Mouse (Mus musculus) forebrain, embryonic 11.5 days (tissue): ENCODE measurements at regions not wholly inside any gene's neighbourhood (a gene's known extent, or its start where the extent isn't known, plus 50 kb on each side); places are given as distances from the start of the nearest gene placed in this dataset.

ENCODE experiments used
- ATAC-seq: fragments of 200-750 bp; cut with Nextera tagmentation; replicated peaks from 2 replicates; pipeline ENCODE4 v1.8.0; 2017; ENCODE audit warnings: moderate TSS enrichment; ENCODE audit not compliant: low FRiP score
- DNase-seq: peaks from one replicate; pipeline ENCODE4 v3.0.0-alpha.2; 2017; ENCODE audit warnings: low spot score
- H3K27ac ChIP-seq: fragments of 300-500 bp; sonication (generic); 2 replicates; pipeline ENCODE4 v1.5.1; 2014; ENCODE audit warnings: low read depth, low read length
- H3K27me3 ChIP-seq: fragments of 300-500 bp; sonication (generic); 2 replicates; pipeline ENCODE4 v1.6.1; 2014; ENCODE audit warnings: mild to moderate bottlenecking, low read length, mixed read lengths; ENCODE audit not compliant: control insufficient read depth, insufficient read depth
- H3K36me3 ChIP-seq: fragments of 300-500 bp; sonication (generic); 2 replicates; pipeline ENCODE4 v1.6.1; 2014; ENCODE audit warnings: mild to moderate bottlenecking, low read length, moderate library complexity, mixed read lengths; ENCODE audit not compliant: control insufficient read depth, insufficient read depth
- H3K4me1 ChIP-seq: fragments of 300-500 bp; sonication (generic); replicated peaks from 2 replicates; pipeline ENCODE4 v1.6.1; 2014; ENCODE audit warnings: low read length, mixed read lengths; ENCODE audit not compliant: control insufficient read depth, insufficient read depth
- H3K4me2 ChIP-seq: fragments of 300-500 bp; sonication (generic); 2 replicates; pipeline ENCODE4 v1.6.1; 2014; ENCODE audit warnings: low read depth, mild to moderate bottlenecking, low read length, moderate library complexity, mixed read lengths; ENCODE audit not compliant: severe bottlenecking
- H3K4me3 ChIP-seq: fragments of 300-500 bp; sonication (generic); 2 replicates; pipeline ENCODE4 v1.5.1; 2014; ENCODE audit warnings: low read depth, low read length
- H3K9ac ChIP-seq: fragments of 300-500 bp; sonication (generic); 2 replicates; pipeline ENCODE4 v1.6.1; 2014; ENCODE audit warnings: low read length
- H3K9me3 ChIP-seq: fragments of 300-500 bp; sonication (generic); 2 replicates; pipeline ENCODE4 v1.6.1; 2016; ENCODE audit warnings: low read length, mixed read lengths; ENCODE audit not compliant: control insufficient read depth
- WGBS: fragments of 180-500 bp; shearing (Covaris S2); extraction: QIAGEN DNeasy Blood & Tissue Kit; methylation state at CpG from one replicate; pipeline ENCODE4 v1.1.7; 2014; 5-methylcytosine and 5-hydroxymethylcytosine counted together

DNA sequence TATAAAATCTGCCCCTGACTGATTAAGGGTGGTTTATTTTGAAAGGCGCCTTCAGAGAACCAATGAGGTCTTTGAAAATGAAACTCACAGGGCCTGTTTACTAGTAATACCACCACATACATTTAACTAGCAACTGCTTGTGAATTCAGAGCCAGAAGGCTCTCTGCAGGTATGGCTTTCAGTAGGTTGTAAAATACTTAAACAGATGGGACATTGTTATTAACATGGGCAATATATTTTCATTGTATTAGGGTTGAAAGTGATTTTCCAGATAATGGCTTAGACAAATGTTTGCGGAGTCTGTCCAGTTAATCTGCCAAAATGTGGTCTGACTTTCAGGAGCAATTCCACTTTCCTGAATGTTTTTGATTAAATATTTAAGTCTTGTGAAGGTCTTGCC lies 430.8 kb downstream of the Btg1 start:
- H3K27ac ChIP-seq, result no peak overlapping the region
- H3K9ac ChIP-seq, result no peak overlapping the region
- H3K4me2 ChIP-seq, result no peak overlapping the region
- no peaks in the 10 kb centered on the region for H3K9me3 ChIP-seq
- H3K36me3 ChIP-seq, result no peaks in the 10 kb centered on the region
- 90% methylated on average over 2 of the region's 2 CpGs for WGBS
- no peak for DNase-seq
- no peaks in the 10 kb centered on the region for H3K27me3 ChIP-seq
- ATAC-seq, result no peak
- no peaks in the 10 kb centered on the region for H3K4me1 ChIP-seq
- no peak overlapping the region for H3K4me3 ChIP-seq

DNA sequence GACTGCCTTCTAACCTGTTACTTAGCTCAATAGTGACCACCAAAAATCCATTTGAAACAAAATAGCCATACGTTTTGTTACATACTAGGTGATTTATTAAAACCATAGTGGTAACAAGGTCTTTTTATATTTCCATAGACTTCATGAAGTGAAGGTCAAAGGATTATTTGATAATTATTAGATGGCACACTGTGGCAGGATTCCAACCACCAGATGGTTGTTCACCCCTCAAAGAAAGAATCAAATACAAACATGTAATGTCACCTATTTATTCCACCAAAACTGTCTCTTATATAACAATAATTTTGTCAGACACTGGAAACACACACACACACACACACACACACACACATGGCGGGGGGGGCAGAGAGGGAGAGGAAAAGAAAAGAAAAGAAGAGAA lies 431.2 kb downstream of the Btg1 start:
- DNase-seq, result no peak
- Histone ChIP-seq H3K4me3 (no peak overlapping the region), H3K27me3 (no peaks in the 10 kb centered on the region), H3K27ac (no peak overlapping the region), H3K4me1 (no peaks in the 10 kb centered on the region), H3K4me2 (no peak overlapping the region), H3K9ac (no peak overlapping the region), H3K9me3 (no peaks in the 10 kb centered on the region), H3K36me3 (no peaks in the 10 kb centered on the region)
- no peak for ATAC-seq
- 68% methylated on average over 2 of the region's 2 CpGs for WGBS

- Histone ChIP-seq H3K4me3 (no peak overlapping the region), H3K36me3 (no peaks in the 10 kb centered on the region), H3K9me3 (no peaks in the 10 kb centered on the region), H3K27ac (no peak overlapping the region), H3K4me1 (no peaks in the 10 kb centered on the region), H3K27me3 (no peaks in the 10 kb centered on the region), H3K4me2 (no peak overlapping the region), H3K9ac (no peak overlapping the region)
- ATAC-seq (no peak), DNase-seq (no peak)
- WGBS, result 95% methylated on average over 3 of the region's 3 CpGs
These were observed 424.9 kb upstream of the Dcn start for GRCm38 (mm10) chr10:97054472-97054871.

DNA sequence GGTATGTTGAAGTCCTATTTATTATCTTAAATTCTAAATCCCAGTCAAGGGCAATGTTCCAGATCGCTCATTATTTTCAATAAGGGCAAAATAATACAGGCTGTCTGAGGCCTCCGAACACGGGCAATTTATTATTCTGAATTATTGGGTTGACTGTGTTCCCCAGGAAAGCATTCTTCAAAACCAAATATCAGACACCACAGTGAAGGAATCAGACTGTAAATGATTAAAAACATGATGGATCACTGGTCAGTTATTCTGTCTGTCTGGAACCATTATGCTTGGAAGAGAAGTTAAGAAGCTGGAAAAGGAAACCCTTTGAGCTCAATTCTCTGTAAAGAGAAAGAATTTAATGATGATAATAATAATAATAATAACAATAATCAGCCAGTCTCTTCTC lies 417.4 kb upstream of the Dcn start:
- ATAC-seq (no peak), DNase-seq (no peak)
- no peak overlapping the region for H3K4me3 ChIP-seq
- no peaks in the 10 kb centered on the region for H3K36me3 ChIP-seq
- no peaks in the 10 kb centered on the region for H3K27me3 ChIP-seq
- no peaks in the 10 kb centered on the region for H3K4me1 ChIP-seq
- 87% methylated on average over 3 of the region's 3 CpGs for WGBS
- no peaks in the 10 kb centered on the region for H3K9me3 ChIP-seq
- no peak overlapping the region for H3K27ac ChIP-seq
- no peak overlapping the region for H3K9ac ChIP-seq
- no peak overlapping the region for H3K4me2 ChIP-seq

DNA sequence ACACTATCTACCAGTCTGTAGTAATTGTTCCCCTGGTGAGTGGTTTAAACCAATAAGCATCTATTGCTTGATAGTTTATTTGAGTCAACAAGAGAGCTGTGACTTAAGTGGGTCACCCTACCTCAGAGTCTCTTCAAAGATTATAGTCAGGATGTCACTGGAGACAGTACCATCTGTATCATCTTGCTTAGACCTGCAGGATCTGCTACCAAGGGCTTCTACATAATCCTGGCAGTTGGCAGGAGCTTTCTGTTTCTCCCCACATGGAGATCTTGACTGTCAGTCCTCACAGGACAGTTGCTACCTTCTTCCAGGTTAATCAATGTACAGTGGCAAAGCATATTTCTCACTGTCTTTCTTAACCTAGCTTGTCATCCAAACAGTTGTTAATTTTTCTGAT lies 414.9 kb upstream of the Dcn start:
- Histone ChIP-seq H3K36me3 (no peaks in the 10 kb centered on the region), H3K27ac (no peak overlapping the region), H3K9me3 (no peaks in the 10 kb centered on the region), H3K4me1 (no peaks in the 10 kb centered on the region), H3K4me3 (no peak overlapping the region), H3K9ac (no peak overlapping the region), H3K27me3 (no peaks in the 10 kb centered on the region), H3K4me2 (no peak overlapping the region)
- DNase-seq (no peak), ATAC-seq (no peak)

DNA sequence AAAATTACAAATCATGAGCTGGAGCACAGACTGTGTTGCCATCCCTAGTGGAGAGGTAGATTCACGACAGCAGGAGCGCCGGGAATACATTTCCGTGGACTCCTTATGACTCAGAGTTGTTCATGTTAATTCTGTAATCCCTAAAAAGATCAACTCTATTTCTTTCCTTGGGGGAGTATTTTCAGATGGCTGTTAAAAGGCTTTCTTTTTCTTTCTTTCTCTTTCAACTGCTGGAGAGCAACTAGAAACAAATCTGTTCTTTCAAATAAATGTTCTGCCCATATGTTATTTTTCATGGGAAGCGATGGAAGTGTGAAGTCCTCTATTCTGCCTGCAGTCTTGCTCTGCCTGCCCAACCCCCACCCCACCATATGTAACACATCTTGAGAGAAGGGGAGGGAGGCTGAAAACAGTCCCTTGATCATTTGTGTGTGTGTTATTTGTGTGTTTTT lies 401.4 kb upstream of the Dcn start:
- no peak for ATAC-seq
- H3K27ac ChIP-seq, result no peak overlapping the region
- H3K27me3 ChIP-seq, result no peaks in the 10 kb centered on the region
- no peak for DNase-seq
- no peaks in the 10 kb centered on the region for H3K9me3 ChIP-seq
- no peaks in the 10 kb centered on the region for H3K4me1 ChIP-seq
- H3K36me3 ChIP-seq, result no peaks in the 10 kb centered on the region
- WGBS, result 83% methylated on average over 5 of the region's 5 CpGs
- no peak overlapping the region for H3K9ac ChIP-seq
- H3K4me2 ChIP-seq, result no peak overlapping the region
- H3K4me3 ChIP-seq, result no peak overlapping the region

GRCm38 (mm10) chr10:97079575-97079974 lies 399.8 kb upstream of the Dcn start:
- 85% methylated on average over 6 of the region's 6 CpGs for WGBS
- Histone ChIP-seq H3K4me2 (no peak overlapping the region), H3K36me3 (no peaks in the 10 kb centered on the region), H3K4me3 (no peak overlapping the region), H3K27me3 (no peaks in the 10 kb centered on the region), H3K9me3 (no peaks in the 10 kb centered on the region), H3K27ac (no peak overlapping the region), H3K4me1 (no peaks in the 10 kb centered on the region), H3K9ac (no peak overlapping the region)
- DNase-seq (no peak), ATAC-seq (no peak)

DNA sequence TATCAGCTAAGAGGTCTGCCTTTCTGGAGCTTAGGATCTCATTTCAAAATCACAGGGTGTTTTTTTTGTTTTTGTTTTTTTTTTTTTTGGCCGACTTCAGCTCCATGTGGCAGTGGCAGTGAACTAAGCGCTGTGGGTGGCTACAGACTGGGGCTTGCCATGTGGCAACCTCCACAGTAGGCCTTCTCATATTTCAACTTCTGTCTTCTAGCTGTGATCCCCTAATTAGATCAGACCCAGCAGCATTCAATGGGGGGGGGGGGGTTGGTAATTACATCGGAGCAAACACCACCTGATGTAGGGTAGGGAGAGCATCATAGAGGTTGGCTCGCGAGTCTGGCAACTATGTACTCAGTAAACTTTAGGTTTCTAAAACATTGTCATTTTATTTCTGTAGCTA lies 392.1 kb upstream of the Dcn start:
- Histone ChIP-seq H3K4me2 (no peak overlapping the region), H3K27ac (no peak overlapping the region), H3K4me1 (no peaks in the 10 kb centered on the region), H3K9ac (no peak overlapping the region), H3K27me3 (no peaks in the 10 kb centered on the region), H3K36me3 (no peaks in the 10 kb centered on the region), H3K9me3 (no peaks in the 10 kb centered on the region), H3K4me3 (no peak overlapping the region)
- peak; percentile 58; the same call in 1 of the 2 replicates for ATAC-seq
- no peak for DNase-seq
- 54% methylated on average over 5 of the region's 5 CpGs for WGBS

DNA sequence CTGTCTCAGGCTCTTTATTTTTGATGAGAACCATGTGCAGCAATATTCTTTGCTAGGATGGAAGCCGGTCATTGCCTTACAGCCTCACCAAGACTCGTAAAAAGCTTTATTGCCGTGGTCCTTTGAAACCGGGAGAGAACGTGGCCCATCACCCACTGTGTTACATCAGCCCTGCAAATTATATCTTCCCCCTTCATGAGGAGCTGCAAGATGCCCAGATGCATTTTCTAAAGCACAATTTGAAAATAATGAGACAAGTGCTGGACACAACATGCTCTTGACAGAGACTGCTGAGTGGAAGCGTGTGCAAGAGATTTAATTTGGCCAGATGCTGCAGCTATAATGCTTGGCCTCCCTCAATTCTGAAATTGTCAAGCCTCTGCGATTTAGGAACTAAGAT lies 389.2 kb upstream of the Dcn start:
- WGBS, result 81% methylated on average over 7 of the region's 7 CpGs
- Histone ChIP-seq H3K27me3 (no peaks in the 10 kb centered on the region), H3K4me3 (no peak overlapping the region), H3K4me1 (no peaks in the 10 kb centered on the region), H3K4me2 (no peak overlapping the region), H3K9me3 (no peaks in the 10 kb centered on the region), H3K36me3 (no peaks in the 10 kb centered on the region), H3K27ac (no peak overlapping the region), H3K9ac (no peak overlapping the region)
- ATAC-seq (no peak), DNase-seq (no peak)
